Mouse (Mus musculus) stomach, embryonic 14.5 days (tissue): ENCODE data around the gene Wwox. TPM values are rescaled to one million over a fixed set of nuclear protein-coding genes. Genes with fewer than 3 reads are reported as not detected.

ENCODE experiments used
- ATAC-seq: fragments of 200-750 bp; cut with Nextera tagmentation; 2 replicates; pipeline ENCODE4 v1.8.0; 2017; ENCODE audit warnings: low read depth, moderate TSS enrichment; ENCODE audit not compliant: insufficient number of reproducible peaks, insufficient read depth, low FRiP score
- H3K27ac ChIP-seq: fragments of 300-500 bp; sonication (generic); 2 replicates; pipeline ENCODE4 v1.5.1; 2014; ENCODE audit warnings: mild to moderate bottlenecking, low read length, moderate library complexity, mixed read lengths
- H3K27me3 ChIP-seq: fragments of 300-500 bp; sonication (generic); 2 replicates; pipeline ENCODE4 v1.6.1; 2014; ENCODE audit warnings: low read length, control low read depth, mixed read lengths; ENCODE audit not compliant: control insufficient read depth, insufficient read depth
- H3K36me3 ChIP-seq: fragments of 300-500 bp; sonication (generic); 2 replicates; pipeline ENCODE4 v1.6.1; 2014; ENCODE audit warnings: mild to moderate bottlenecking, control low read depth, low read length, moderate library complexity, mixed read lengths; ENCODE audit not compliant: control insufficient read depth, insufficient read depth
- H3K4me1 ChIP-seq: fragments of 300-500 bp; sonication (generic); 2 replicates; pipeline ENCODE4 v1.6.1; 2014; ENCODE audit warnings: low read length, control low read depth, mixed read lengths; ENCODE audit not compliant: control insufficient read depth, insufficient read depth
- H3K4me2 ChIP-seq: fragments of 300-500 bp; sonication (generic); replicated peaks from 2 replicates; pipeline ENCODE4 v1.6.1; 2014; ENCODE audit warnings: low read depth, low read length, control low read depth
- H3K4me3 ChIP-seq: fragments of 300-500 bp; sonication (generic); 2 replicates; pipeline ENCODE4 v1.5.1; 2014; ENCODE audit warnings: low read depth, low read length, control low read depth
- H3K9ac ChIP-seq: fragments of 300-500 bp; sonication (generic); replicated peaks from 2 replicates; pipeline ENCODE4 v1.6.1; 2014; ENCODE audit warnings: low read depth, mild to moderate bottlenecking, control low read depth, low read length, moderate library complexity, mixed read lengths
- H3K9me3 ChIP-seq: fragments of 300-500 bp; sonication (generic); 2 replicates; pipeline ENCODE4 v1.6.1; 2016; ENCODE audit warnings: low read depth, low read length, control low read depth; ENCODE audit not compliant: control insufficient read depth
- WGBS: fragments of 180-500 bp; shearing (Covaris S2); extraction: QIAGEN DNeasy Blood & Tissue Kit; methylation state at CpG from one replicate; pipeline ENCODE4 v1.1.7; 2014; 5-methylcytosine and 5-hydroxymethylcytosine counted together
- polyA plus RNA-seq: library from polyadenylated mRNA; unstranded; fragments of >200 nt; fragmentation: Nextera tagmentation; extraction: Ambion mirVana; gene quantifications from 2 replicates; pipeline ENCODE4 v1.2.1, GENCODE M21; 2014

The Wwox gene
- polyA plus RNA-seq, 1 experiment from 2014 or later: 15.4 TPM

- H3K4me2 ChIP-seq: no peak overlapping the region
- no peaks in the 10 kb centered on the region for H3K9me3 ChIP-seq
- no peak overlapping the region for H3K9ac ChIP-seq
- WGBS: 44% methylated on average over 17 of the region's 17 CpGs
- ATAC-seq: no peak
- no peak overlapping the region for H3K27ac ChIP-seq
- 0 out of 2 replicates have a peak, but pooled peaks cover 2% of the 10 kb centered on the region for H3K4me1 ChIP-seq
- no peaks in the 10 kb centered on the region for H3K36me3 ChIP-seq
- no peaks in the 10 kb centered on the region for H3K27me3 ChIP-seq
- H3K4me3 ChIP-seq: no peak overlapping the region
Measured at GRCm38 (mm10) chr8:114731260-114732140, 292.0 kb downstream of the Wwox start.

GRCm38 (mm10) chr8:114743185-114743915 is 303.9 kb downstream of the Wwox start:
- Histone ChIP-seq H3K27ac (no peak overlapping the region), H3K4me1 (no peaks in the 10 kb centered on the region), H3K36me3 (no peaks in the 10 kb centered on the region), H3K4me3 (no peak overlapping the region), H3K4me2 (no peak overlapping the region), H3K9me3 (no peaks in the 10 kb centered on the region), H3K27me3 (no peaks in the 10 kb centered on the region), H3K9ac (no peak overlapping the region)
- no peak for ATAC-seq
- 73% methylated on average over 12 of the region's 12 CpGs for WGBS

GRCm38 (mm10) chr8:114746373-114746772 is 306.9 kb downstream of the Wwox start:
- H3K9me3 ChIP-seq: no peaks in the 10 kb centered on the region
- WGBS: 52% methylated on average over 2 of the region's 2 CpGs
- no peak overlapping the region for H3K4me2 ChIP-seq
- no peaks in the 10 kb centered on the region for H3K27me3 ChIP-seq
- H3K36me3 ChIP-seq: no peaks in the 10 kb centered on the region
- ATAC-seq: no peak
- no peak overlapping the region for H3K27ac ChIP-seq
- no peak overlapping the region for H3K4me3 ChIP-seq
- H3K4me1 ChIP-seq: no peaks in the 10 kb centered on the region
- no peak overlapping the region for H3K9ac ChIP-seq

GRCm38 (mm10) chr8:114751376-114752135 is 312.1 kb downstream of the Wwox start:
- ATAC-seq: no peak
- Histone ChIP-seq H3K9ac (no peak overlapping the region), H3K27ac (no peak overlapping the region), H3K9me3 (no peaks in the 10 kb centered on the region), H3K4me2 (no peak overlapping the region), H3K4me1 (no peaks in the 10 kb centered on the region), H3K36me3 (no peaks in the 10 kb centered on the region), H3K27me3 (no peaks in the 10 kb centered on the region), H3K4me3 (no peak overlapping the region)
- WGBS: 35% methylated on average over 18 of the region's 18 CpGs

- Histone ChIP-seq H3K27ac (no peak overlapping the region), H3K9me3 (no peaks in the 10 kb centered on the region), H3K9ac (no peak overlapping the region), H3K4me1 (no peaks in the 10 kb centered on the region), H3K4me2 (no peak overlapping the region), H3K27me3 (no peaks in the 10 kb centered on the region), H3K36me3 (no peaks in the 10 kb centered on the region), H3K4me3 (no peak overlapping the region)
- 59% methylated on average over 2 of the region's 2 CpGs for WGBS
- ATAC-seq: no peak
Measured at GRCm38 (mm10) chr8:114759621-114760020, 320.2 kb downstream of the Wwox start.

GRCm38 (mm10) chr8:114768536-114768935 is 329.1 kb downstream of the Wwox start:
- Histone ChIP-seq H3K4me3 (no peak overlapping the region), H3K4me2 (no peak overlapping the region)
- WGBS: 88% methylated on average over 3 of the region's 3 CpGs

GRCm38 (mm10) chr8:114770856-114771776 is 331.7 kb downstream of the Wwox start:
- 31% methylated on average over 31 of the region's 31 CpGs for WGBS
- no peaks in the 10 kb centered on the region for H3K36me3 ChIP-seq
- H3K4me3 ChIP-seq: no peak overlapping the region
- H3K27ac ChIP-seq: no peak overlapping the region
- no peak overlapping the region for H3K9ac ChIP-seq
- no peak for ATAC-seq
- peaks cover 22% of the 10 kb centered on the region for H3K4me1 ChIP-seq
- no peaks in the 10 kb centered on the region for H3K9me3 ChIP-seq
- no peaks in the 10 kb centered on the region for H3K27me3 ChIP-seq
- H3K4me2 ChIP-seq: no peak overlapping the region; the same call in 1 of the 2 replicates

More at GRCm38 (mm10) chr8:114768536-114768935, 329.1 kb downstream of the Wwox start:
- Histone ChIP-seq H3K4me1 (peaks cover 16% of the 10 kb centered on the region; the same call in 1 of the 2 replicates), H3K27ac (no peak overlapping the region), H3K9ac (no peak overlapping the region), H3K36me3 (no peaks in the 10 kb centered on the region), H3K27me3 (no peaks in the 10 kb centered on the region), H3K9me3 (no peaks in the 10 kb centered on the region)
- no peak for ATAC-seq
